Mouse (Mus musculus): ENCODE measurements around the gene Myh11.
A peak's percentile ranks its signal among the peaks of the same experiment; 100 is the strongest.

Myh11 gene

GRCm38 (mm10) chr16:14265203-14265920 is 25.8 kb downstream of the Myh11 start:
- no peak for DNase-seq (ENCODE audit: low read depth, low spot score)

- DNase-seq (ENCODE audit: low read depth, low spot score), result no peak
Measured at GRCm38 (mm10) chr16:14264504-14264903, 26.7 kb downstream of the Myh11 start.

- peak; percentile 11 for DNase-seq (ENCODE audit: low read depth, low spot score)
Measured at GRCm38 (mm10) chr16:14263241-14263640, 27.9 kb downstream of the Myh11 start.

GRCm38 (mm10) chr16:14262410-14262809 is 28.8 kb downstream of the Myh11 start:
- DNase-seq (ENCODE audit: low read depth, low spot score), result no peak

- DNase-seq (ENCODE audit: low read depth, low spot score), result no peak
Measured at GRCm38 (mm10) chr16:14258856-14259255, 32.3 kb downstream of the Myh11 start.

GRCm38 (mm10) chr16:14253586-14253985 is 37.6 kb downstream of the Myh11 start:
- DNase-seq (ENCODE audit: low read depth, low spot score), result no peak

- DNase-seq (ENCODE audit: low read depth, low spot score), result no peak
Measured at GRCm38 (mm10) chr16:14252877-14253276, 38.3 kb downstream of the Myh11 start.

GRCm38 (mm10) chr16:14249913-14250312 is 41.3 kb downstream of the Myh11 start:
- DNase-seq (ENCODE audit: low read depth, low spot score), result no peak

- no peak for DNase-seq (ENCODE audit: low read depth, low spot score)
Measured at GRCm38 (mm10) chr16:14242553-14242952, 48.6 kb downstream of the Myh11 start.

- DNase-seq (ENCODE audit: low read depth, low spot score), result no peak
Measured at GRCm38 (mm10) chr16:14242059-14242458, 49.1 kb downstream of the Myh11 start.

- peak; percentile 34 for DNase-seq (ENCODE audit: low read depth, low spot score)
Measured at GRCm38 (mm10) chr16:14237100-14237723, 54.0 kb downstream of the Myh11 start.

GRCm38 (mm10) chr16:14215156-14215555 is 76.0 kb downstream of the Myh11 start:
- DNase-seq (ENCODE audit: low read depth, low spot score), result peak; percentile 31

- no peak for DNase-seq (ENCODE audit: low read depth, low spot score)
Measured at GRCm38 (mm10) chr16:14198798-14199197, 92.4 kb downstream of the Myh11 start.

- peak; percentile 33 for DNase-seq (ENCODE audit: low read depth, low spot score)
Measured at GRCm38 (mm10) chr16:14195427-14195826, 95.7 kb downstream of the Myh11 start.

- DNase-seq (ENCODE audit: low read depth, low spot score), result no peak
Measured at GRCm38 (mm10) chr16:14194164-14194950, 96.8 kb downstream of the Myh11 start.

- no peak for DNase-seq (ENCODE audit: low read depth, low spot score)
Measured at GRCm38 (mm10) chr16:14185516-14185915, 105.7 kb downstream of the Myh11 start.

- DNase-seq (ENCODE audit: low read depth, low spot score), result no peak
Measured at GRCm38 (mm10) chr16:14183856-14184255, 107.3 kb downstream of the Myh11 start.

GRCm38 (mm10) chr16:14182360-14182759 is 108.8 kb downstream of the Myh11 start:
- DNase-seq (ENCODE audit: low read depth, low spot score), result no peak

GRCm38 (mm10) chr16:14180163-14180733 is 110.9 kb downstream of the Myh11 start:
- DNase-seq (ENCODE audit: low read depth, low spot score), result no peak

- no peak for DNase-seq (ENCODE audit: low read depth, low spot score)
Measured at GRCm38 (mm10) chr16:14178041-14178440, 113.1 kb downstream of the Myh11 start.

- no peak for DNase-seq (ENCODE audit: low read depth, low spot score)
Measured at GRCm38 (mm10) chr16:14169706-14170105, 121.5 kb downstream of the Myh11 start.

GRCm38 (mm10) chr16:14166490-14166889 is 124.7 kb downstream of the Myh11 start:
- DNase-seq (ENCODE audit: low read depth, low spot score), result no peak
